Mouse (Mus musculus): Measurements from ENCODE around the gene Srpk2. TPM values are rescaled to one million over a fixed set of nuclear protein-coding genes. Genes with fewer than 3 reads are reported as not detected.
"Not testable (repeated sequence)": the region's sequence is repeated elsewhere in the genome, so short reads cannot be mapped to it uniquely, and the experiment has no call there.

Srpk2 gene
- polyA plus RNA-seq, 1 experiment from 2014 or later, result 112 TPM

- 97% methylated on average over 5 of the region's 5 CpGs for WGBS
Observed at GRCm38 (mm10) chr5:23573942-23574341, 110.5 kb downstream of the Srpk2 start.

GRCm38 (mm10) chr5:23568188-23568587, 116.2 kb downstream of the Srpk2 start:
- no peaks in the 10 kb centered on the region for H3K9me3 ChIP-seq (replicated peaks; ENCODE audit: control insufficient read depth, low read length, poor library complexity, severe bottlenecking)
- H3K9ac ChIP-seq (ENCODE audit: low read depth, low read length), result no peak overlapping the region
- no peak overlapping the region for H3K27ac ChIP-seq (ENCODE audit: low read length)
- H3K36me3 ChIP-seq (ENCODE audit: control insufficient read depth, insufficient read depth, low read length), result peaks cover 3% of the 10 kb centered on the region; the same call in 1 of the 2 replicates
- H3K27me3 ChIP-seq (ENCODE audit: control insufficient read depth, insufficient read depth, low read depth, low read length), result no peaks in the 10 kb centered on the region
- no peak overlapping the region for H3K4me2 ChIP-seq (ENCODE audit: low read length)
- H3K4me3 ChIP-seq (ENCODE audit: low read depth, low read length), result no peak overlapping the region
- no peak for ATAC-seq
- H3K4me1 ChIP-seq (ENCODE audit: control insufficient read depth, insufficient read depth, low read length), result no peaks in the 10 kb centered on the region
- WGBS, result 97% methylated on average over 5 of the region's 5 CpGs

More at GRCm38 (mm10) chr5:23573942-23574341, 110.5 kb downstream of the Srpk2 start:
- Histone ChIP-seq H3K27ac (ENCODE audit: low read length) (no peak overlapping the region), H3K4me3 (ENCODE audit: low read depth, low read length) (no peak overlapping the region), H3K36me3 (ENCODE audit: control insufficient read depth, insufficient read depth, low read length) (no peaks in the 10 kb centered on the region; the same call in 1 of the 2 replicates), H3K27me3 (ENCODE audit: control insufficient read depth, insufficient read depth, low read depth, low read length) (no peaks in the 10 kb centered on the region), H3K9ac (ENCODE audit: low read depth, low read length) (no peak overlapping the region), H3K4me2 (ENCODE audit: low read length) (no peak overlapping the region), H3K4me1 (ENCODE audit: control insufficient read depth, insufficient read depth, low read length) (peaks cover 16% of the 10 kb centered on the region), H3K9me3 (replicated peaks; ENCODE audit: control insufficient read depth, low read length, poor library complexity, severe bottlenecking) (no peaks in the 10 kb centered on the region)
- no peak for ATAC-seq

DNA sequence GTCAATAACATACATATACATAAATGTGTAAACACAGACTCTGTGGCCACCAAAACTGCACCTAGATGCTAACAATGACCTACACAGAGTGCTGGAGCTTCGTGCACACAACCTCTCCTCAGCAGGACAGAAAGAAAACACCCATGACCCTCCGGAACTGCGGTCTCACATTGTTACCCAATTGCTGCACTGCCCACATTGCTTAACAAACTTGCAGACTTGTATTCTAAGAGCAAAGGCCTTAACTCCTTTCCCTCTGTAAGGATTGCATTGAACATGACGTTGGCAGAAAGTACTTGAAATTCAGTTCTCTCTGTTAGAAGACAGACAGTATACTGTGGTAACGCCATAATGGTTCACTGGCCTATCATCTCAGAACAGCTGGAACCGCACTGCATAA, 118.0 kb downstream of the Srpk2 start:
- H3K36me3 ChIP-seq (ENCODE audit: control insufficient read depth, insufficient read depth, low read length), result peaks cover 3% of the 10 kb centered on the region; the same call in 1 of the 2 replicates
- no peaks in the 10 kb centered on the region for H3K9me3 ChIP-seq (replicated peaks; ENCODE audit: control insufficient read depth, low read length, poor library complexity, severe bottlenecking)
- no peak overlapping the region for H3K4me3 ChIP-seq (ENCODE audit: low read depth, low read length)
- no peaks in the 10 kb centered on the region for H3K4me1 ChIP-seq (ENCODE audit: control insufficient read depth, insufficient read depth, low read length)
- H3K27me3 ChIP-seq (ENCODE audit: control insufficient read depth, insufficient read depth, low read depth, low read length), result no peaks in the 10 kb centered on the region
- H3K27ac ChIP-seq (ENCODE audit: low read length), result no peak overlapping the region
- no peak for ATAC-seq
- no peak overlapping the region for H3K9ac ChIP-seq (ENCODE audit: low read depth, low read length)
- 89% methylated on average over 6 of the region's 6 CpGs for WGBS
- no peak overlapping the region for H3K4me2 ChIP-seq (ENCODE audit: low read length)

DNA sequence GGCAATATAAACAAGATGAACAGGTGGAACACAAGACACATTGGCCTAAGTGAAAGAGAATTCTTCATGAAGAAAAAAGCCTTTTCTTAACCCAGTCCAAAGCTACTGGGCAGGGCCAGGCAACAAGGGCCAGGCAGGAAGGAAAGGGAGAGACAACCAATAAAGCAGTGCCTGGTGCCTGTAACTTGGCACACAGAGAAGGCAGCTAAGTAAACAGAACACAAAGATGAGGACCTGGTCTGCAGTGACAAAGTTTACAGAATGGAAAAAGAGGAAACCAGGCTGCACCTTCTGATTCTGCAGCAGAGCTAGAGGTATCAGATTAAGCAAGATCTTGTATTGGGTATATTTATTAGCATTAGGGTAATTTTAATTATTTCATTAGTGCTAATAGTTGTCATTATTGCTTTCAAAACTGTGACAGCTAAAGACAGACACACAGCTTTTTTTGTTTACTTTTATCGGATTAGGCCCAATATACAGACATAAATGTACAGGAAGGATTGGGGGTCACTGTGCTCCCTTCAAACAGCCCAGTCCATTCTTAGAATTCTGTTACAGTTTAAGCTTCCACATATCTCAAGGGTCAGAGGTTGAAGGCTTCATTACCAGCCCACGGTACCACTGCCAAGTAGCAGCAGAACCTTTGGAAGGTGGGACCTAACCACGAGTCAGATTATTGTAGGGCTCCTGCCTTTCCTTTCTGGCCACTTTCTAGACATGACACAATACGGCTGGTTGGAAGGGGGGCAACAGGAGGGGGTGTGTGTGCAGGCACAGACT, 121.9 kb downstream of the Srpk2 start:
- no peaks in the 10 kb centered on the region for H3K9me3 ChIP-seq (replicated peaks; ENCODE audit: control insufficient read depth, low read length, poor library complexity, severe bottlenecking)
- H3K4me3 ChIP-seq (ENCODE audit: low read depth, low read length), result no peak overlapping the region
- H3K27ac ChIP-seq (ENCODE audit: low read length), result no peak overlapping the region
- no peak for ATAC-seq
- H3K9ac ChIP-seq (ENCODE audit: low read depth, low read length), result no peak overlapping the region
- 84% methylated on average over 4 of the region's 4 CpGs for WGBS
- no peak overlapping the region for H3K4me2 ChIP-seq (ENCODE audit: low read length)
- 0 out of 2 replicates have a peak, but pooled peaks cover 5% of the 10 kb centered on the region for H3K36me3 ChIP-seq (ENCODE audit: control insufficient read depth, insufficient read depth, low read length)
- no peaks in the 10 kb centered on the region for H3K27me3 ChIP-seq (ENCODE audit: control insufficient read depth, insufficient read depth, low read depth, low read length)
- H3K4me1 ChIP-seq (ENCODE audit: control insufficient read depth, insufficient read depth, low read length), result no peaks in the 10 kb centered on the region

GRCm38 (mm10) chr5:23561227-23561626, 123.2 kb downstream of the Srpk2 start:
- no peak for ATAC-seq
- 0 out of 2 replicates have a peak, but pooled peaks cover 5% of the 10 kb centered on the region for H3K36me3 ChIP-seq (ENCODE audit: control insufficient read depth, insufficient read depth, low read length)
- H3K4me1 ChIP-seq (ENCODE audit: control insufficient read depth, insufficient read depth, low read length), result no peaks in the 10 kb centered on the region
- WGBS, result 93% methylated on average over 2 of the region's 2 CpGs
- H3K27me3 ChIP-seq (ENCODE audit: control insufficient read depth, insufficient read depth, low read depth, low read length), result no peaks in the 10 kb centered on the region
- no peaks in the 10 kb centered on the region for H3K9me3 ChIP-seq (replicated peaks; ENCODE audit: control insufficient read depth, low read length, poor library complexity, severe bottlenecking)
- H3K4me3 ChIP-seq (ENCODE audit: low read depth, low read length), result no peak overlapping the region
- no peak overlapping the region for H3K27ac ChIP-seq (ENCODE audit: low read length)
- no peak overlapping the region for H3K4me2 ChIP-seq (ENCODE audit: low read length)
- H3K9ac ChIP-seq (ENCODE audit: low read depth, low read length), result no peak overlapping the region

GRCm38 (mm10) chr5:23560171-23560570, 124.2 kb downstream of the Srpk2 start:
- 0 out of 2 replicates have a peak, but pooled peaks cover 5% of the 10 kb centered on the region for H3K36me3 ChIP-seq (ENCODE audit: control insufficient read depth, insufficient read depth, low read length)
- no peak overlapping the region for H3K4me2 ChIP-seq (ENCODE audit: low read length)
- no peaks in the 10 kb centered on the region for H3K9me3 ChIP-seq (replicated peaks; ENCODE audit: control insufficient read depth, low read length, poor library complexity, severe bottlenecking)
- ATAC-seq, result no peak
- WGBS, result 89% methylated on average over 4 of the region's 4 CpGs
- no peaks in the 10 kb centered on the region for H3K27me3 ChIP-seq (ENCODE audit: control insufficient read depth, insufficient read depth, low read depth, low read length)
- no peaks in the 10 kb centered on the region for H3K4me1 ChIP-seq (ENCODE audit: control insufficient read depth, insufficient read depth, low read length)
- H3K9ac ChIP-seq (ENCODE audit: low read depth, low read length), result no peak overlapping the region
- H3K27ac ChIP-seq (ENCODE audit: low read length), result no peak overlapping the region
- H3K4me3 ChIP-seq (ENCODE audit: low read depth, low read length), result no peak overlapping the region

- Histone ChIP-seq H3K9ac (ENCODE audit: low read depth, low read length) (no peak overlapping the region), H3K27ac (ENCODE audit: low read length) (no peak overlapping the region), H3K36me3 (ENCODE audit: control insufficient read depth, insufficient read depth, low read length) (0 out of 2 replicates have a peak, but pooled peaks cover 2% of the 10 kb centered on the region), H3K4me1 (ENCODE audit: control insufficient read depth, insufficient read depth, low read length) (no peaks in the 10 kb centered on the region), H3K27me3 (ENCODE audit: control insufficient read depth, insufficient read depth, low read depth, low read length) (no peaks in the 10 kb centered on the region), H3K9me3 (replicated peaks; ENCODE audit: control insufficient read depth, low read length, poor library complexity, severe bottlenecking) (no peaks in the 10 kb centered on the region), H3K4me2 (ENCODE audit: low read length) (no peak overlapping the region), H3K4me3 (ENCODE audit: low read depth, low read length) (no peak overlapping the region)
- 91% methylated on average over 7 of the region's 7 CpGs for WGBS
- ATAC-seq, result no peak
Observed at GRCm38 (mm10) chr5:23556007-23556770, 128.2 kb downstream of the Srpk2 start.

DNA sequence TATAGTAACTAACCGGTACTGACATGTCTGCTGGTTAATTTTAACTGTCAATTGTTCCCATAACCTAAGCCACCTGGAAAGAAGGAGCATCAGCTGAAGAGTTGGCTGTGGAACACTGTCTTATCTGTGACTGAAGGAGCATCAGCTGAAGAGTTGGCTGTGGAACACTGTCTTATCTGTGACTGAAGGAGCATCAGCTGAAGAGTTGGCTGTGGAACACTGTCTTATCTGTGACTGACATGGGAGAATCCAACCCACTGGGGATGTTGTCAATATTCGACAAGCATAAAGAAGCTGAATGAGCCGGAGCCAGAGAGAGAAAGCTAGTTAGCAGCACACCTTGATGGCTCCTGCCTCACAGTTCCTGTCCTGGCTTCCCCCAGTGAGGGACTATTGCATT, 131.1 kb downstream of the Srpk2 start:
- not testable (repeated sequence) for H3K9me3 ChIP-seq (replicated peaks; ENCODE audit: control insufficient read depth, low read length, poor library complexity, severe bottlenecking); H3K4me2 ChIP-seq (ENCODE audit: low read length); H3K4me1 ChIP-seq (ENCODE audit: control insufficient read depth, insufficient read depth, low read length); ATAC-seq; H3K27ac ChIP-seq (ENCODE audit: low read length); H3K9ac ChIP-seq (ENCODE audit: low read depth, low read length); H3K27me3 ChIP-seq (ENCODE audit: control insufficient read depth, insufficient read depth, low read depth, low read length); H3K4me3 ChIP-seq (ENCODE audit: low read depth, low read length); H3K36me3 ChIP-seq (ENCODE audit: control insufficient read depth, insufficient read depth, low read length)
- WGBS, result 79% methylated on average over 3 of the region's 3 CpGs

- WGBS, result 85% methylated on average over 5 of the region's 5 CpGs
- Histone ChIP-seq H3K36me3 (ENCODE audit: control insufficient read depth, insufficient read depth, low read length) (no peaks in the 10 kb centered on the region), H3K27ac (ENCODE audit: low read length) (no peak overlapping the region), H3K4me2 (ENCODE audit: low read length) (no peak overlapping the region), H3K9me3 (replicated peaks; ENCODE audit: control insufficient read depth, low read length, poor library complexity, severe bottlenecking) (no peaks in the 10 kb centered on the region), H3K4me3 (ENCODE audit: low read depth, low read length) (no peak overlapping the region), H3K27me3 (ENCODE audit: control insufficient read depth, insufficient read depth, low read depth, low read length) (no peaks in the 10 kb centered on the region), H3K4me1 (ENCODE audit: control insufficient read depth, insufficient read depth, low read length) (no peaks in the 10 kb centered on the region), H3K9ac (ENCODE audit: low read depth, low read length) (no peak overlapping the region)
- no peak for ATAC-seq
Observed at GRCm38 (mm10) chr5:23551687-23552086, 132.7 kb downstream of the Srpk2 start.

Measured in midbrain, embryonic 16.5 days (tissue).